Mouse (Mus musculus): ENCODE data around the gene Bcorl1.

The Bcorl1 gene

DNA sequence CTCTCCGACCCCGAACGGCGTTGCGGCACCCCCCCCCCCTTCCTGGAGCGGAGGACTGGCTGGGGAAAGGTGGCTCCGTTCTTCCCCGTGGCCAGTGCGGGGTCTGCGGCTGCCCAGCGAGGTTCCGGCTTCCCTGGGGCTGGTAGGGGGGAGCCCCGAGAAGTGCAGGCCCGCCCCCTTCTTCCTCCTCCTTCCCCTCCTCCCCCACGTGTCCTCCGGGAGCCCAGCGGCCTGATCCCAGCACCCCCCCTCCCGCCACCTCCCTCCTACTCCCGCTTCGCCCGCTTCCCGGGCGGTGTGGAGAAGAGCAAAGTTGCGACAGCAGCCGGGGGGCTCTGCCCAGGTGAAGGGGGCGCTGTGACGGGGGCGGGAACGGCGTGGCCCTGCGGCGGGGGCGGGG is at the start of gene Bcorl1:
Bcorl1 (plus strand) TSS at position 218 of the 400 bp plus-strand sequence.
- DNase-seq = peak; percentile 45

DNA sequence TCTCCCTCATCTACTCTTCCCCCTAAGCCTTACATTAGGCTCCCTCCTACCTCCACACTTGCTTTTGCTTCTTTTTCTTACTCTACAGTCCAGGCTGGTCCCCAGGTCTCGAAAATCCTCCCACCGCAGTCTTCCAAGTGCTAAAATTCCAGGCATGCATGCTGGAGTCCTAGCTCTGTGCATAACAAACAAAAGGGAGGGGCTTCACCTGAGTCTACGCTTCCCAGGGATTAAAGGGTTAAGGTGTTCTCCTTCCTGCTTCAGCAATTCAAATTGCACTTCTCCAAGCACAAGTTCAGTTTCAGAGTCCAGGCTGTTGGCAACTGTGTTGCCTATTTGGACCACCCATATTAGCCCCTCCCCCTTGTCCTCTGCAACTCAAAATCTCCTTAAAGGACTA is 49.7 kb upstream of the Bcorl1 start:
- no peak for DNase-seq

DNA sequence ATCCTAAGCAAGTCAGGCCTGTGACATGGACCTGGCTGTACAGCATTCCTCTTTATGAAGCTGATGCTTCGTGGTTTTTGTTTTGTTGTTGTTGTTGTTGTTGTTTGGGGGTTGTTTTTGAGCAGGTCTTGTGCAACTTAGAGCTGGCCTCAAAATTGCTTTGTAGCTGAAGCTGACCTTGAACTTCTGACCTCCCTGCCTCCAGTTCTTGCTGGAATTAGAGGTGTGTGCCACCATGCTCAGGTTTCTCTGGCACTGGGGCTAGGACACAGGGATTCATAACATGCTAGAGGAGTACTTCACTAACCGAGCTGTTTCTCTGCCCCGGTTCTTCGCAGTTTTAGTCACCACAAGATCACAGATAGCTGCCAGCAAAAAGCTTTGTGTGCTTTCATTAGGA is 35.8 kb upstream of the Bcorl1 start:
- DNase-seq = no peak

DNA sequence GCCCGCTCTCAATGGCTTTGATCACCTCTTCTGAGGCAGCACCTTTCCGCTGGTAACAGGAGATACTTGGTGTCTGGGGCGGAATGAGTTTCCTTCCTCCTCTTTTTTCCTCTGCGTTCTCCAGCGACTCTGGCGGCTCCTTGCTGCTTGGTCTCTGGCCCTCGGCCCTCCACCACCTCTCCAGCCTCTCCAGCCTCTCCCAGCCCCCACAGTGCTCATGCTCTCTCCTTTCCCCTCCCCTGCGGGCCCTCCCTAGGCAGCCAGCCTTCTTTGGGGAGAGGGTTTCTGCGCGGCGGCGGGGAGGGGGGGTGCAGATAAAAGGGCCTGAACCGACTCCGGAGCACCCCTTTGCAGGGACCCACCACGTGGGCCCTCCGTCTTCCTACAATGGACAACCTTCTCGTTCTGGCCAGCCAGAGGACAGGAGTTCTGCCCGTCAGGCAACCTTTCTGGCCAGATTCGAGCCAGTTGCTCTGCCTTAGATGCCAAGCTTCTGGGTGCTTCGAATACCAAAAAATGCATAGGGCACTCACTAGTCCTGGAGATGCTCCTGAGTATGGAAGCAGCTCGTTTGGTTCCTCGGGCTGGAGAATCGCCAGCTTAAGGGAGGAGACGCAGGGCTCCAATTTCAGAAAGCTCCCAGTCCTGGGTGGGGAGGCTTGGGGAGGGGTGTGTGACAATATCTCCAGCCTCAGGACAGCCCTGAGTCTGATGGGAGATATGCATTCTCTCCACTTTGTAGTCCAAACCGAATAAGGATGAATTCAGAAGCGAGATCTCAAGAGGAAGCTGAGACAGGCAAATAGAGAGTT is 30.2 kb upstream of the Bcorl1 start:
- no peak for DNase-seq

GRCm38 (mm10) chrX:48311727-48312126 is 29.4 kb upstream of the Bcorl1 start:
- DNase-seq = no peak

DNA sequence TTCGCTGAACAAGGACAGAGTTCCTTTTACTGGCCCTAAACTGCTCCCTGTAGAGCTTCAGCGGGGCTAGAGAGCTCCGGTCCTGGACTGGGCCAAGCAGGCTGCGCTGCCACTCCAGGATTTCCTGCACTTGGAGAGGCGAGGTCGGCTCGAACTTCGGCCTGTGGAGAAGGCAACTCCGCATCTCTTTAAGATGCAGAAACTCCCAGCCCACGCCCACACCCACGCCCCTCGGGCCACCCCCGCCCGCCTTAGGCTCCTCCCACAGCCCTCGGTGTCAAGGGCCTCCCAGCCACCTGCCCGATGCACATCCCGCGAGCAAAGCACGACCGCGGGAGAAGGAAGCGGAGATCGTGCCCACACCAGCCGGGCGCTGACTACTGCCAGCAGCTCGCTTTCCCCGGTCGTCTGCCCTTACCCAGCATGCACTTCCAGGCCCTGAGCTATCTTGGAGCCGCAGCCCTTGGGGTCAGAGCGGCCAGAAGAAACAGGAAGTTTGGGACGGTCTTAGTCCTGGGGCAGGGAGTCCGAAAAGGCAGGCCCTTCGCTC is 26.6 kb upstream of the Bcorl1 start:
- DNase-seq = peak; percentile 80

GRCm38 (mm10) chrX:48317444-48317843 is 23.7 kb upstream of the Bcorl1 start:
- DNase-seq = no peak

DNA sequence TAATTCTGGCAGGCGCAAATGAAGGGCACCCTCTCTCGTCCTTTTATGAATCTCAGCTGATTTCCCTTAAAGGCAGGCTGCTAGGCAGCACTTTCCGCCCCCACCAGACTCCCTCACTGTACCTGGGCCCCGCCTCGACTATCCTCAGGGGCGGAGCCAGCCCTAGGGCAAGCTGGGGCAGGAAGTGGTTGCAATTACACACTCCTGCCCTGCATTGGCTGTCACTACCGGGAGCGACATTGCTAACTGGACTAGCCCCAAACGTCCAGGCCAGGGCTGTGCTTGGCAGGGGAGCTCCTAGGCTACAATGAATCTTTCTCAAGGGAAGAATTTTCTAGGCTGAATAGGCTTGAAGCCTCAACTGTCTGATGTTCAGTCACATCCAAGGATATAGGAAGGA is 23.0 kb upstream of the Bcorl1 start:
- no peak for DNase-seq

GRCm38 (mm10) chrX:48340441-48341049 is 613 bp upstream of the Bcorl1 start:
- peak; percentile 33 for DNase-seq

- DNase-seq = peak; percentile 58
These were observed 533 bp downstream of the Bcorl1 start for GRCm38 (mm10) chrX:48341621-48342161.

DNA sequence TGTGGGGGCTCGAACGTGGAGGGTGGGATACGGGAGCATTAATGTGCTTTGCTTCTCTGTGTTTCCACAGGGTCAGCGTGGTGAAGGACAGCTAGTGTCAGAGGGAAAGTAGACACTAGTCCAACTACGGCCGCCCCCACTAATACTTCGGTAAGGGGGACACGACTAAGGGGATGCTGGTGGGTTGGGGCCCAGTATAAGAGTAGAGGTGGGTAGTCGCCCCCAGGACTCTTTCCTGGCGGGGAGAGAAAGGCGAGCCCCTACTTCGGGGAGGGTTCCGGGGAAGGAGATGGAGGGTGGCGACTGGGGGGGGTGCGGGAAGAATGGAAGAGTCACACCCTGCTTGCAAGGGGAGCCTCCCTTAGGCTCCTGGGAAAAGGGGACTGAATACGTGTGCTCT is 1.6 kb downstream of the Bcorl1 start:
- no peak for DNase-seq

GRCm38 (mm10) chrX:48343461-48343952 is 2.3 kb downstream of the Bcorl1 start:
- DNase-seq = peak; percentile 94

GRCm38 (mm10) chrX:48343966-48344642 is 2.9 kb downstream of the Bcorl1 start:
- DNase-seq = peak; percentile 69

DNA sequence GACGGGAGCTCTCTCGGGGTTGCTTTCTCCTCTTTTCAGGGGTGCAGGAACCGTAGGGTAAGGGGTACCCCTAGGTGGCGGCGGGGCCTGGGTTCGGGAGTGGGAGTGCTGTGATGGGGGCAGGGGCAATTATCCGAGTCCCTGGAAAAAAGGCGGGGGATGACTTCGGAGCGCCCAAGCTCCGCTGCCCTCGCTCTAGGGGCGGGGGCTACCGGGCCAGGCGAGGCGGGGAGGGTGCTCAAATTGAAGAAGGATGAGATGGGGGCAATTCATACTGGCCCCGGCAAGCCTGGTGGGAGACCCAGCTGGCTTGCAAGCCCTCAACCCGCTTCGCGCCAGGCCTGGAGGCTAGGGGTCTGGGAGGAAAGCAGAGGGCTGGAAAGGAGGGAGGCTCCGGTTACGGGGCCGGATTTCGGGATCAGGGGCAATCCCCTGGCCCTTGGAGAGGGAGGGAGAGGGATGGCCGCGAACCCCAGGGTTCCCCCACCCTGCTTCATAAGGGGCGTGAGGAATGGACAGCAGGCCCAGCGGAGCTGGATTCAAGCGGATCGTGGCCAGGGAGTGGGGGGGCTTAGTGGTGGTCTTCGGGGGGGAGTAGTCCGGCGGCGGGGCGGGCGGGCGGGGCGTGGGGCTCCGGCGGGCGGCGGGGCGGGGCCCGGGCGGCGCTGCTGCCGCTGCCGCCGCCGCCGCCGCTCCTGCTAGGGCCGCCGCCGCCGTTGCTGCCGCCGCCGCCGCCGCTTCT is 3.7 kb downstream of the Bcorl1 start:
- DNase-seq = peak; percentile 63

DNA sequence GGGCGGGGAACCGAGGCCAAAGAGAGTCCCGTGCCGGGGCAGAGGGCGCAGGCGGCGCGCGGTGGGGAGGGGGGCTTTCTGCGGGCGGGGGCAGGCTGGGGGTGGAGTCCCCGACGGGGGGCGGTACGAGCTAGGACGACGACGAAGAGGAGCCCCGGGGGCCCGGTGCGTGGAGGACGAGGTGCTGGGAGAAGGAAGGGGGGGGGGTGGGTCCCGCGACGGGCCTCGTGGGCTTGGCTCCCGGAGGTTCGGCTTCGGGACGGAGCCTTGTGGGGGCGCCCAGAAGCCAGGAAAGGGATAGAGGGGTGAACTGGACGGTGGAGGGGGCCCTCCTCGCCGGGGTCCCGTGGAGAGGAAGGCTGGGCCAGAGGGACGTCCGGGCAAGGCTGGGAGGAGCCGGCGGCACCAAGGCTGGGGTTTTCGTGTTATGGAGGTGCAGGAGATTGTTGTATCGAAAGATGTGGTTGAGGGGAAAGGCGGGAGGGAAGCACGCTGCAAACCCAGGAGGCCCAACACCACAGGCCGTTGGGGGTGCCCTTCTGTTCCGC is 4.3 kb downstream of the Bcorl1 start:
- DNase-seq = peak; percentile 42

GRCm38 (mm10) chrX:48355346-48355745 is 14.2 kb downstream of the Bcorl1 start:
- DNase-seq = no peak

GRCm38 (mm10) chrX:48365836-48366577 is 24.8 kb downstream of the Bcorl1 start:
- no peak for DNase-seq

GRCm38 (mm10) chrX:48367841-48368240 is 26.7 kb downstream of the Bcorl1 start:
- no peak for DNase-seq

GRCm38 (mm10) chrX:48383643-48384042 is 42.5 kb downstream of the Bcorl1 start:
- DNase-seq = peak; percentile 26

GRCm38 (mm10) chrX:48385927-48386326 is 44.8 kb downstream of the Bcorl1 start:
- no peak for DNase-seq

GRCm38 (mm10) chrX:48389380-48389779 is 48.2 kb downstream of the Bcorl1 start:
- DNase-seq = no peak

All from cerebellum, adult 9-11 months (tissue).